10 mouse cellular contexts compared by ENCODE assay signal in genomic region chr12:37183689-37184088, GRCm38 (mm10). TPM values are rescaled to one million over a fixed set of nuclear protein-coding genes. Genes with fewer than 3 reads are reported as not detected.
DNase-seq lines count a peak whose midpoint lies in the region; ATAC-seq lines count a peak whose summit lies in the region.
"Had no signal": no experiment of that assay in that cellular context is flagged by ENCODE, and none has a peak within 500 bp of the region (broad histone marks: within the 10 kb centered on the region; RNA-seq: fewer than 3 reads in every experiment).

No protein-coding gene starts in this region.

- H3K27ac ChIP-seq in midbrain, embryonic 10.5 days (replicated peaks), result no peak overlapping the region
- no peak overlapping the region for H3K27ac ChIP-seq in midbrain, embryonic 11.5 days (ENCODE audit: low read depth, low read length)
- H3K27ac ChIP-seq: embryonic facial prominence, embryonic 12.5 days; limb, embryonic 13.5 days had no signal

- no peaks in the 10 kb centered on the region for H3K9me3 ChIP-seq in midbrain, embryonic 10.5 days (replicated peaks)
- no peaks in the 10 kb centered on the region for H3K9me3 ChIP-seq in midbrain, embryonic 11.5 days (ENCODE audit: control insufficient read depth, low read length)
- H3K9me3 ChIP-seq: embryonic facial prominence, embryonic 12.5 days; limb, embryonic 13.5 days had no signal

- DNase-seq in adrenal gland, adult 18-20 months (ENCODE audit: low spot score in 2 of 2), result peak; percentile 2 to 15
- DNase-seq in adrenal gland, postnatal 4 days (ENCODE audit: low spot score in 2 of 2), result no peak
- DNase-seq in midbrain, embryonic 10.5 days (ENCODE audit: low spot score), result peak; percentile 14
- DNase-seq in midbrain, embryonic 11.5 days (ENCODE audit: low spot score, missing footprints), result no peak
- peak; percentile 32 to 52 for DNase-seq in heart, postnatal 10 days
- DNase-seq in lung, postnatal 4 days, result peak; percentile 16 to 26
- DNase-seq in MN1 (ENCODE audit: low spot score), result no peak
- no peak for DNase-seq in spleen, adult 18-20 months

- H3K9ac ChIP-seq in midbrain, embryonic 11.5 days (ENCODE audit: low read length), result no peak overlapping the region
- H3K9ac ChIP-seq: embryonic facial prominence, embryonic 12.5 days; limb, embryonic 13.5 days had no signal

- H3K4me1 ChIP-seq in midbrain, embryonic 10.5 days, result no peaks in the 10 kb centered on the region
- H3K4me1 ChIP-seq in midbrain, embryonic 11.5 days (ENCODE audit: control insufficient read depth, insufficient read depth, low read length), result no peaks in the 10 kb centered on the region
- H3K4me1 ChIP-seq: embryonic facial prominence, embryonic 12.5 days; limb, embryonic 13.5 days had no signal

- no peak overlapping the region for H3K4me3 ChIP-seq in midbrain, embryonic 10.5 days
- no peak overlapping the region for H3K4me3 ChIP-seq in midbrain, embryonic 11.5 days (ENCODE audit: low read depth, low read length)
- H3K4me3 ChIP-seq: embryonic facial prominence, embryonic 12.5 days; limb, embryonic 13.5 days had no signal

- no peaks in the 10 kb centered on the region for H3K27me3 ChIP-seq in midbrain, embryonic 10.5 days (ENCODE audit: low read depth, poor library complexity, severe bottlenecking)
- H3K27me3 ChIP-seq in midbrain, embryonic 11.5 days (ENCODE audit: control insufficient read depth, insufficient read depth, low read length), result no peaks in the 10 kb centered on the region
- H3K27me3 ChIP-seq: embryonic facial prominence, embryonic 12.5 days; limb, embryonic 13.5 days had no signal

- intact Hi-C loops in heart, postnatal 10 days (cut with DNase I), result loop anchor here (5.0 to 10.0 kb wide), 2 partner anchors 271 to 471 kb away; no protein-coding TSS in a partner anchor

- H3K4me2 ChIP-seq in midbrain, embryonic 11.5 days, result no peak overlapping the region
- H3K4me2 ChIP-seq: embryonic facial prominence, embryonic 12.5 days; limb, embryonic 13.5 days had no signal

- H3K36me3 ChIP-seq in midbrain, embryonic 10.5 days, result no peaks in the 10 kb centered on the region
- no peaks in the 10 kb centered on the region for H3K36me3 ChIP-seq in midbrain, embryonic 11.5 days (ENCODE audit: control insufficient read depth, insufficient read depth, low read length)
- H3K36me3 ChIP-seq: embryonic facial prominence, embryonic 12.5 days; limb, embryonic 13.5 days had no signal

- ATAC-seq in midbrain, embryonic 11.5 days (ENCODE audit: low FRiP score), result no peak

RNA-seq across cellular contexts. Expression of gene Agmo, which starts 57.8 kb away (rescaled TPM):
- 10 to 100 TPM in 1 of 2 experiments, 1 to 10 TPM in 1; 7.0 to 13.8 TPM for total RNA-seq in adrenal gland, adult 18-20 months (2021)
- total RNA-seq in adrenal gland, postnatal 4 days (2021), result 1 to 10 TPM; 2.7 to 6.6 TPM
- 0.30 and 0.32 TPM in 2 replicates for polyA plus RNA-seq in midbrain, embryonic 10.5 days (2016; fragmentation: Nextera tagmentation; extraction: Ambion mirVana)
- polyA plus RNA-seq in midbrain, embryonic 11.5 days (2014; fragmentation: Nextera tagmentation; extraction: Ambion mirVana), result 0.36 and 0.77 TPM in 2 replicates
- 1 to 10 TPM in 1 of 2 experiments, under 1 TPM in 1; 0.99 to 1.5 TPM for total RNA-seq in heart, postnatal 10 days (2021)

Comparison
In these comparisons a context has a peak if more than half of its experiments do, and no peak if none do; other contexts are left out.
1. DNase-seq: peak in adrenal gland, adult 18-20 months (2 of 2), midbrain, embryonic 10.5 days (single experiment), heart, postnatal 10 days (2 of 2) and lung, postnatal 4 days (2 of 2); none in adrenal gland, postnatal 4 days (0 of 2), midbrain, embryonic 11.5 days (single experiment), MN1 (single experiment) and spleen, adult 18-20 months (0 of 2).